Mouse (Mus musculus): ENCODE data around the gene Dnaaf5.

GRCm38 (mm10) chr5:139199636-139199994, 49.6 kb downstream of the Dnaaf5 start:
- no peak for TF ChIP-seq CTCF (IDR thresholded peaks at IDR 0.05; ENCODE audit: insufficient read depth, low read length)
- TF ChIP-seq POLR2A (IDR thresholded peaks at IDR 0.05; ENCODE audit: borderline replicate concordance, extremely low read depth, low read depth, low read length): no peak
